Mouse (Mus musculus) testis, postnatal 14 days (tissue): ENCODE measurements around the gene Adgre1.
"Not testable (repeated sequence)": the region's sequence is repeated elsewhere in the genome, so short reads cannot be mapped to it uniquely, and the experiment has no call there.

Source experiments
- DNase-seq: peaks from one replicate; pipeline ENCODE4 v3.0.0; 2021; ENCODE audit warnings: low spot score

Gene Adgre1

DNA sequence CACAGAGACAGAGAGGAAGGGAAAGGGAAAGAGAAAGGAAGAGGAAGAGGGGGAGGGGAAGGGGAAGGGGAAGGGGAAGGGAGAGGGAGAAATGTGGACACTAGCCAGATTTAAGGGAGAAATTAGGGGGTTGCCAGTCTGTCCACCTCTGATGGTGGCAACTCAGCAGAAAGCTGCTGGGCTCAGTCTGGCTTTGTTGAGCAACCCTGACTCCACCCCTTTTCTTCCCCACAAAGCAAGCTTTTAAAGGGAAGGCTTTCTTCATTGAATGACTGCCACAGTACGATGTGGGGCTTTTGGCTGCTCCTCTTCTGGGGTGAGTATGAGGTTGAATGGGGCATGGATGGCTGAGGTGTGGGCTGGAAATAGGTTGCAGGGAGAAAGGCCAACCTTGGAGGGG is at the start of gene Adgre1:
TSS of gene Adgre1 (plus strand) at position 251 of the 400 bp plus-strand sequence.
- DNase-seq = no peak

DNA sequence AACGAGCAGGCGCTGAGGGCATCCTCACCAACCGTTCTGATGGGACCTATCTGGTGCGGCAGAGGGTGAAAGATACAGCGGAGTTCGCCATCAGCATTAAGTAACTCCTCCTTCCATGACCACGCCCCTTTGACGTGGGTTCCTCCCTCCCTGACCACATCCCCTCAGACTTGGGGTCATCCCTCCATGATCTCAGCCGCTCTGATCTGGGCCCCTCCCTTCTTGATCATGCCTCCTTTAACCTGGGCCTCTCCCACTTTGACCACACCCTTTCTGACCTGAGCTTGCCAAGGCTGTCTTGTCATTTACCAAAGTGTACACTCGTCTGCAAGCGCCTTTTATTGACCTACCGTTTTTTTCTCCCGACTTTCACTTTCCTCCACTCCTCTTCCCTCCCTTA is 46.7 kb upstream of the Adgre1 start:
- DNase-seq = peak; percentile 35

GRCm38 (mm10) chr17:57327615-57328014 is 30.9 kb upstream of the Adgre1 start:
- no peak for DNase-seq

GRCm38 (mm10) chr17:57328944-57329343 is 29.5 kb upstream of the Adgre1 start:
- DNase-seq = no peak

DNA sequence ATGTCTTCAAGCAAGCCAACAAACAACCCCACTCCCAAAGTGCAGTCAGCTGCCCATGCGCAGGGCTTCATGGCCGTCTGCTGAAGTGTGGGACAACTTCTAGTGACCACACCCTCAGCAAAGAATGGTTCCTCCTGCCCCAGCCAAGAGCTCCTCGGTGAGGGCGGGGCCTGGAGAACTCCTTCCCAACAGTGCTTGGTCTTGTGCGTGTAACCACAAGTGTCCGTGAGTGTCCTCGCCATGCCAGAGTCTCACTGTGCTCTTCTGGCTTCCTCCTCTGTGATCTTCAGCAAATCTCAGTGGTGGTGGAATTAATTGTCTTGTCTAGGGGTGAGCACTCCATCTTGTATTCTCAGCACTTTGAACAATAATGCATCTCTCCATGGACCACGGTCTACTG is 27.5 kb upstream of the Adgre1 start:
- DNase-seq = no peak

- DNase-seq = no peak
Observed at GRCm38 (mm10) chr17:57332241-57332640, 26.2 kb upstream of the Adgre1 start.

DNA sequence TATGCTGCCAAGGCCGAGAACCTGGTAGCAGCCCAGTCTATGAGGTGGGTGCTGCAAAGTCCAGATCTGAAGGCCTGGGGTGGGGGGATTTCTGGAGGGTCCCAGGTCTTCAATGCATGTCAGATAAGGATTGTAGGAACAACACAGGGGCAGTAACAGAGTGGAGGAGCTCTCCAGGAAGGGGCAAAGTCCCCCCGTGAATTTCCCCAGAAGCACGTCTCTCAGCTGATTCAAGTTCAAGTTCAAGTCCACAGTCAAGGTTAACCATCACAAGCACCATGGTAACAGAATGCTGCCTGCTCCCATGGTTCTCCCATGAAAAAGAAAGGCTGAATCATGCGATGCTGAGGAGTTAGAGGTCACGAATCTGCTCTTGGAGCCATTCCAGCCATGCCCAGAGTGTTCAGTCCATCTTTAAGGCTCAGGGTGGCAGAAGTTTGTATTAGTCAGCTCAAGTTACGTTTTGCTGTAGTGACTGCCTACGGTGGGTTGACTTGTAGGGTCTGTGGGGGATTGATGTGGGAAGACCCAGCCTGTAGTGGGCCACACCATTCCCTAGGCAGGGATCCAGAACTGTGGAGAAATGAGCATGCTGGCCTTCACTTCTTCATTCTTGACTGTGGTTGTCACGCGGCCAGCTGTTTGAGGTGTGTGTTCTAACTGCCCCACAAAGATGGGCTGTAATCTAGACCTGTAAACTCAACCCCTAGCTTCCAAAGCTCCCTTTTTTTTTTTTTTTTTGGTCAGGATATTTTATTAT is 24.3 kb upstream of the Adgre1 start:
- no peak for DNase-seq

DNA sequence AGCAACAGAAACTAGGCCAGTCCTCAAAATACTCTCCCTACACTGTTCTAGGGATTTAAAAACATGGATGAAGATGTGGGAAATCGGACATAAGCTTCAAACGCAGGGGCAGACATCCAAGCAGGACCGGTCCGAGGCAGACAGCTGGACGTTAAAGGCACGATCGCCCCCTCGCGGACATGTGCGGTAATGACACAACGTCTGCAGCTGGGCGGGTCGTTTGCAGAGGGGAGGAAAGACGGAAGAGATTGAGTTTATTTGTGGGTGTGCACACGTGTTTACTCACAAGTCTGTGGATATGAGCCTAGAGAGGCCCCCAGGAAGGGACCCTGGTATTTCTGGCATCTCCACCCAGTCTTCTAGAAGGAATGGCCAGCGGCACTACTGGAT is 23.7 kb upstream of the Adgre1 start:
- DNase-seq = peak; percentile 79

GRCm38 (mm10) chr17:57335194-57335593 is 23.3 kb upstream of the Adgre1 start:
- DNase-seq = not testable (repeated sequence)

DNA sequence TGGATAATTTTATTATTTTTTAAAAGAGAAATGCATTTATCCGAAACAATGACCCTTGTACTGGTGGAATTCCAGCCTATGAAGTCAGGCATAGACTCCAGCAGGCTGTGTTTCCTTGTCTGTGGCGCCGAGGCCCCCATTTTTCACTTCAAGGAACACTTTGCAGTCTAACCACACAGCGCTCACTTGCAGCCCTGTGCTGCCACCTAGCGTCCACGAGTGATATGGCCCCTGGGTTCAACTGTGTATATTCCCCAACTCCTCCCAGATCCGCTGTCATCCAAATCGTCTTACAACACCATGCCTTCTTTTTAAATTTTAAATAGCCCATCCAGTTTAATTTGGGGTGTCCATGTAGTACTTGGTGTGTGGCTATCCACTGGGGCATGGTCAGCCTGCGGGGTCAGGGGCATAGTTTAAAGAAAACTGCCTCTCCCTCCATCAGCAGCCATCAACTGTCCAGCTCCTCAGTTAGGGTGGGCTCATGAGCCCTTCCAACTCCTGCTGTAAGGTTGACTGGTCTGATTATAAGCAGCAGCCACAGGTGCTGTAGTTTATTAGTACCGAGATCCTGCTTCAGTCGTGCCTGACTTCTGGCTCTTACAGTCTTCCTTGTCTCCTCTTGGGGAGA is 22.7 kb upstream of the Adgre1 start:
- DNase-seq = peak; percentile 79

GRCm38 (mm10) chr17:57337996-57338395 is 20.5 kb upstream of the Adgre1 start:
- DNase-seq = no peak

GRCm38 (mm10) chr17:57339298-57339697 is 19.2 kb upstream of the Adgre1 start:
- DNase-seq = no peak

- DNase-seq = no peak
Observed at GRCm38 (mm10) chr17:57341568-57341967, 16.9 kb upstream of the Adgre1 start.

DNA sequence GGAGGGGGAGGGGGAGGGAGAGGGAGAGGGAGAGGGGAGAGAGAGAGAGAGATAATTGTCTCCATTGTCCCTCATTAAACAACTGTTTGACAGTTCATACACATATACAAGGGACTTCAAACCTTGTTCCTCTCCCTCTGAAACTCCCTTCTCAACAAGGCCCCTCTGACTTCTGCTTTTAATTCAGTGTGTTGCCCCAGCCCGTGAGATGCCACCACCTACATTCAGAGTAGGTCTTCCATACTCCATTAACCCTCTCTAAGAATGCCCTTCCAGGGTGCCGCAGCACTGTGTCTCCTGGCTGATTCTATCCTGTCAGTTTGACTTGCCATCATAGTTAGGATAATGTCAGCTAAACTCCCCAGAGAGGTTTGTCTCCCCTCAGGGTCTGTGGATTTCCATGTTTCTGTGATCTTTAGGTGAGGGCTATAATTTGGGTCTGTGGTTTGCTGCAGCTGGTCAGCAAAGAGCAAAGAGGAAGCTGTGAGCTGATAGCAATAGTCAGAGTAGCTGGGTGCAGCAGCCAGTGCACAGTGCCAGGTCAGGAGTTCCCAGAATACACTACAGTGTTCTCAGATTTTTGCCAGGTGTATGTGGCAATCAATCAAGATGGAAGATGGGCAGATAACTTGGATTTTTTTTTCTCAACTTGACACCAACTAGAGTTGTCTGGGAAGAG is 14.3 kb upstream of the Adgre1 start:
- DNase-seq = no peak

- no peak for DNase-seq
Observed at GRCm38 (mm10) chr17:57347017-57347416, 11.5 kb upstream of the Adgre1 start.

DNA sequence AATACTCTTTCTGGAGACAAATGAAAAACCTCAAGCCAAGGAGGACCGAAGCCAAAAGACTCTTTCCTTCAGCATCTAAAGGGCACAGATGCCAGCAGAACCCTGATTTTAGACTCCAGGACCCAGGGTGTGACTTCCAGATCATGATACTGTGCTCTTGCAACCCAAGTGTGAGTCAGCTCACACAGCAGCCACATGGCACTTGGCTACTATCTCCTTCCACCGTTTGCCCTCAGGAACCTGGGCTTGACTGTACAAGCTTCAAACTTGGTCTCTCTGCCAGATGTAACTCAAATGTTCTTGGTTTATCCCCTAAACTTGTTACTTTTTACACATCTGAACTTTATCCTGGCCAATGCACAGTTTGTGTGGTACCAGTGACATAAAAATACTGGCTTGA is 10.7 kb upstream of the Adgre1 start:
- no peak for DNase-seq

GRCm38 (mm10) chr17:57349067-57349466 is 9.4 kb upstream of the Adgre1 start:
- no peak for DNase-seq

- no peak for DNase-seq
Observed at GRCm38 (mm10) chr17:57350212-57350611, 8.3 kb upstream of the Adgre1 start.

DNA sequence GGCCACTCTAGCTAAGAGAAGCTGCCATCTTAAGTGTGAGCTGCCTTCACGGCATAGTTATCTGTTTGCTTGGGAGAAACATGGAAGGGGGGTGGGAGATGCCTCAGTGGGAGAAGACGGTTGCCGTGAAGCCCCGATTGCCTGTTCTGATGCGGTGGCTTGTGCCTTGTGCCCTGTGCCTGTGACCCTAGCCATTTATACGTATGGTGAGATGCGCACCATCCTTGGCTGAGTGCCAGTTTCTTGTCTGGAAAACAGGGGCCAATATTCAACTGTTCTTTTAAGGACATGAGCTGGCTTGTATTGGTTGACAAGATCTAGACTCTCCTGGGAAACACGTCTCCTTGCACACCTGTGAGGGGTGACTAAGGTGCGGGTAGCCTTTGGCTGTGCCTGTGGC is 7.4 kb upstream of the Adgre1 start:
- DNase-seq = no peak

- DNase-seq = no peak
Observed at GRCm38 (mm10) chr17:57359485-57360241, 1.2 kb downstream of the Adgre1 start.
